Mouse (Mus musculus) layer of hippocampus, adult 18-20 months (tissue): ENCODE measurements at regions not wholly inside any gene's neighbourhood (a gene's known extent, or its start where the extent isn't known, plus 50 kb on each side); places are given as distances from the start of the nearest gene placed in this dataset.

Experiments
- DNase-seq, 2 experiments: peaks; one replicate each; pipeline ENCODE4 v3.0.0; 2022; ENCODE audit warnings: low spot score in 2 of 2

- no peak for DNase-seq
Measured at GRCm38 (mm10) chr4:103421541-103421951, 107.9 kb downstream of the Oma1 start.

GRCm38 (mm10) chr4:103441383-103441782, 127.8 kb downstream of the Oma1 start:
- DNase-seq: no peak

GRCm38 (mm10) chr4:103441955-103442354, 128.3 kb downstream of the Oma1 start:
- no peak for DNase-seq

GRCm38 (mm10) chr4:103449276-103449675, 135.7 kb downstream of the Oma1 start:
- DNase-seq: no peak

- DNase-seq: no peak
Measured at GRCm38 (mm10) chr4:103450121-103450520, 136.5 kb downstream of the Oma1 start.

- DNase-seq: no peak
Measured at GRCm38 (mm10) chr4:103455458-103455857, 141.8 kb downstream of the Oma1 start.

- DNase-seq: no peak
Measured at GRCm38 (mm10) chr4:103466019-103466589, 152.5 kb downstream of the Oma1 start.

- DNase-seq: no peak
Measured at GRCm38 (mm10) chr4:103475596-103475995, 143.6 kb upstream of the Dab1 start.

GRCm38 (mm10) chr4:103486140-103486965, 132.8 kb upstream of the Dab1 start:
- DNase-seq: no peak

GRCm38 (mm10) chr4:103508435-103508834, 110.7 kb upstream of the Dab1 start:
- DNase-seq: peak; percentile 64 to 88

GRCm38 (mm10) chr4:103512901-103513300, 106.3 kb upstream of the Dab1 start:
- DNase-seq: no peak

GRCm38 (mm10) chr4:103521870-103522609, 97.1 kb upstream of the Dab1 start:
- peak in 1 of 2 experiments; percentile 13 for DNase-seq

- DNase-seq: no peak
Measured at GRCm38 (mm10) chr4:103536534-103537265, 82.5 kb upstream of the Dab1 start.

GRCm38 (mm10) chr4:103540960-103541359, 78.2 kb upstream of the Dab1 start:
- peak in 1 of 2 experiments; percentile 18 for DNase-seq

- DNase-seq: peak in 1 of 2 experiments; percentile 19
Measured at GRCm38 (mm10) chr4:103547297-103547696, 71.9 kb upstream of the Dab1 start.

- DNase-seq: peak in 1 of 2 experiments; percentile 8
Measured at GRCm38 (mm10) chr4:103552476-103552875, 66.7 kb upstream of the Dab1 start.

- DNase-seq: peak; percentile 40 to 49
Measured at GRCm38 (mm10) chr4:103553188-103553587, 66.0 kb upstream of the Dab1 start.

- no peak for DNase-seq
Measured at GRCm38 (mm10) chr4:103554597-103554996, 64.6 kb upstream of the Dab1 start.
